Mouse (Mus musculus) embryonic facial prominence, embryonic 12.5 days (tissue): ENCODE results near the gene Gm21983. TPM values are rescaled to one million over a fixed set of nuclear protein-coding genes. Genes with fewer than 3 reads are reported as not detected.

Experiments used
- ATAC-seq: fragments of 200-750 bp; cut with Nextera tagmentation; 2 replicates; pipeline ENCODE4 v1.8.0; 2017; ENCODE audit not compliant: insufficient number of reproducible peaks, insufficient read depth, low FRiP score, low TSS enrichment
- H3K27ac ChIP-seq: fragments of 300-500 bp; sonication (generic); 2 replicates; pipeline ENCODE4 v1.5.1; 2016; ENCODE audit warnings: mild to moderate bottlenecking
- H3K27me3 ChIP-seq: fragments of 300-500 bp; sonication (generic); 2 replicates; pipeline ENCODE4 v1.6.1; 2016; ENCODE audit warnings: mild to moderate bottlenecking, moderate library complexity
- H3K36me3 ChIP-seq: fragments of 300-500 bp; sonication (generic); 2 replicates; pipeline ENCODE4 v1.6.1; 2016; ENCODE audit warnings: mild to moderate bottlenecking
- H3K4me1 ChIP-seq: fragments of 300-500 bp; sonication (generic); 2 replicates; pipeline ENCODE4 v1.6.1; 2016
- H3K4me2 ChIP-seq: fragments of 300-500 bp; sonication (generic); replicated peaks from 2 replicates; pipeline ENCODE4 v1.6.1; 2016; ENCODE audit warnings: mild to moderate bottlenecking, moderate library complexity
- H3K4me3 ChIP-seq: fragments of 300-500 bp; sonication (generic); 2 replicates; pipeline ENCODE4 v1.5.1; 2016; ENCODE audit warnings: mild to moderate bottlenecking
- H3K9ac ChIP-seq: fragments of 300-500 bp; sonication (generic); 2 replicates; pipeline ENCODE4 v1.6.1; 2016; ENCODE audit warnings: mild to moderate bottlenecking, moderate library complexity
- H3K9me3 ChIP-seq: fragments of 300-500 bp; sonication (generic); 2 replicates; pipeline ENCODE4 v1.6.1; 2016; ENCODE audit warnings: mild to moderate bottlenecking, moderate library complexity
- WGBS: fragments of 180-500 bp; shearing (Covaris S2); methylation state at CpG from one replicate; pipeline ENCODE4 v1.1.7; 2016; 5-methylcytosine and 5-hydroxymethylcytosine counted together
- microRNA counts: library from miRNA; unstranded; fragments of <30 nt; microRNA quantifications from one replicate; lab custom pipeline; 2017
- microRNA-seq: library from miRNA; unstranded; fragments of <30 nt; microRNA quantifications from one replicate; pipeline ENCODE4, GENCODE M21; 2017
- polyA plus RNA-seq: library from polyadenylated mRNA; unstranded; fragments of >200 nt; fragmentation: Nextera tagmentation; extraction: Ambion mirVana; gene quantifications from 2 replicates; pipeline ENCODE4 v1.2.1, GENCODE M21; 2016

Gene Gm21983
- polyA plus RNA-seq, 1 experiment from 2014 or later: 0.49 TPM

GRCm38 (mm10) chr7:27128162-27128561 is 52.7 kb downstream of the Gm21983 start:
- Histone ChIP-seq H3K27me3 (no peaks in the 10 kb centered on the region), H3K4me2 (no peak overlapping the region), H3K27ac (no peak overlapping the region), H3K4me3 (no peak overlapping the region), H3K9ac (no peak overlapping the region), H3K36me3 (no peaks in the 10 kb centered on the region), H3K9me3 (0 out of 2 replicates have a peak, but pooled peaks cover 4% of the 10 kb centered on the region), H3K4me1 (no peaks in the 10 kb centered on the region)
- WGBS: 38% methylated on average over 3 of the region's 3 CpGs
- ATAC-seq: peak; percentile 35; the same call in 1 of the 2 replicates

GRCm38 (mm10) chr7:27124969-27125368 is 55.9 kb downstream of the Gm21983 start:
- Histone ChIP-seq H3K4me2 (no peak overlapping the region), H3K9ac (no peak overlapping the region), H3K36me3 (no peaks in the 10 kb centered on the region), H3K27ac (no peak overlapping the region), H3K27me3 (no peaks in the 10 kb centered on the region), H3K4me3 (no peak overlapping the region), H3K4me1 (no peaks in the 10 kb centered on the region), H3K9me3 (no peaks in the 10 kb centered on the region)
- ATAC-seq: no peak
- WGBS: 86% methylated on average over 4 of the region's 4 CpGs

GRCm38 (mm10) chr7:27124305-27124832 is 56.5 kb downstream of the Gm21983 start:
- no peaks in the 10 kb centered on the region for H3K4me1 ChIP-seq
- ATAC-seq: no peak
- H3K36me3 ChIP-seq: no peaks in the 10 kb centered on the region
- no peak overlapping the region for H3K4me2 ChIP-seq
- 73% methylated on average over 5 of the region's 5 CpGs for WGBS
- H3K27ac ChIP-seq: no peak overlapping the region
- no peak overlapping the region for H3K4me3 ChIP-seq
- no peaks in the 10 kb centered on the region for H3K9me3 ChIP-seq
- H3K27me3 ChIP-seq: no peaks in the 10 kb centered on the region
- H3K9ac ChIP-seq: no peak overlapping the region

GRCm38 (mm10) chr7:27119676-27120075 is 61.2 kb downstream of the Gm21983 start, which contains the start of gene Cyp2f2:
Gene Cyp2f2 (plus strand): TSS chr7:27119909.
- no peak for ATAC-seq

More at GRCm38 (mm10) chr7:27119676-27120075, 61.2 kb downstream of the Gm21983 start, which contains the start of gene Cyp2f2:
- H3K4me1 ChIP-seq: no peaks in the 10 kb centered on the region
- no peaks in the 10 kb centered on the region for H3K9me3 ChIP-seq
- H3K27me3 ChIP-seq: no peaks in the 10 kb centered on the region
- no peak within 1 kb of the TSS for H3K9ac ChIP-seq
- H3K4me3 ChIP-seq: no peak within 1 kb of the TSS
- H3K4me2 ChIP-seq: no peak within 1 kb of the TSS
- H3K27ac ChIP-seq: no peak within 1 kb of the TSS
- H3K36me3 ChIP-seq: no peaks in the 10 kb centered on the region

MicroRNAs encoded within 50 kb of the gene (microRNA counts, 519-probe panel; counts per million panel counts)
- microRNA mmu-miR-1191 (lab: Ali Mortazavi, UCI): 460 counts per million, percentile 65 among the panel's probes with 10 or more counts

Small RNAs within 50 kb of the gene (microRNA-seq; reads per million reads assigned to microRNA genes)
- gene Mir1191: 3.8 reads per million, percentile 17 among the genes with 10 or more reads in this experiment
- gene Mir3101: 0.54 reads per million

Other genes with a start within 250 kb of the Gm21983 start
- gene Cyp2a22, start 241.7 kb downstream of the Gm21983 start, polyA plus RNA-seq: not detected in 2 replicates
- not detected in 2 replicates for gene Cyp2a12, start 152.0 kb downstream of the Gm21983 start, polyA plus RNA-seq
- 0.63 TPM in 1 of 2 replicates, not detected in the other for gene Cyp2f2, start 61.2 kb downstream of the Gm21983 start, polyA plus RNA-seq
- gene Cyp2t4, start 27.4 kb downstream of the Gm21983 start, polyA plus RNA-seq: 0.14 and 0.19 TPM in 2 replicates
- 95.8 and 99.8 TPM in 2 replicates for gene Egln2, start 14.3 kb downstream of the Gm21983 start, polyA plus RNA-seq
- gene Rab4b, start 2.2 kb downstream of the Gm21983 start, polyA plus RNA-seq: 63.9 and 71.4 TPM in 2 replicates
- gene Mia, start 71 bp upstream of the Gm21983 start, polyA plus RNA-seq: 38.8 and 50.4 TPM in 2 replicates
- gene BC024978, start 14.7 kb upstream of the Gm21983 start, polyA plus RNA-seq: 3.7 and 4.7 TPM in 2 replicates
- 293 and 312 TPM in 2 replicates for gene Snrpa, start 15.2 kb upstream of the Gm21983 start, polyA plus RNA-seq
- gene Itpkc, start 47.6 kb upstream of the Gm21983 start, polyA plus RNA-seq: 9.2 and 11.0 TPM in 2 replicates
- gene Coq8b, start 51.9 kb upstream of the Gm21983 start, polyA plus RNA-seq: 16.1 and 19.6 TPM in 2 replicates
- 36.5 and 39.7 TPM in 2 replicates for gene Numbl, start 77.3 kb upstream of the Gm21983 start, polyA plus RNA-seq
- gene Ltbp4, start 156.6 kb upstream of the Gm21983 start, polyA plus RNA-seq: 15.9 and 16.8 TPM in 2 replicates
- 75.8 and 83.2 TPM in 2 replicates for gene Shkbp1, start 174.9 kb upstream of the Gm21983 start, polyA plus RNA-seq
- gene Gm20479, start 176.3 kb upstream of the Gm21983 start, polyA plus RNA-seq: 0.58 and 0.94 TPM in 2 replicates